Mouse (Mus musculus) hindbrain, embryonic 10.5 days (tissue): Measurements from ENCODE around the gene Hapln2. TPM values are rescaled to one million over a fixed set of nuclear protein-coding genes. Genes with fewer than 3 reads are reported as not detected.

Experiments used
- polyA plus RNA-seq: library from polyadenylated mRNA; unstranded; fragments of >200 nt; fragmentation: Nextera tagmentation; extraction: Ambion mirVana; gene quantifications from 2 replicates; pipeline ENCODE4 v1.2.1, GENCODE M21; 2016

Gene Hapln2
- polyA plus RNA-seq, 1 experiment from 2014 or later = 0.14 TPM

Other genes starting within 250 kb of the Hapln2 start
- gene Ntrk1, start 232.4 kb downstream of the Hapln2 start, polyA plus RNA-seq = 9.0 and 23.4 TPM in 2 replicates
- gene Insrr, start 230.6 kb downstream of the Hapln2 start, polyA plus RNA-seq = 0.48 and 0.72 TPM in 2 replicates
- 19.6 and 19.9 TPM in 2 replicates for gene Pear1, start 203.3 kb downstream of the Hapln2 start, polyA plus RNA-seq
- 0.06 and 0.21 TPM in 2 replicates for gene Sh2d2a, start 180.8 kb downstream of the Hapln2 start, polyA plus RNA-seq
- gene Prcc, start 142.0 kb downstream of the Hapln2 start, polyA plus RNA-seq = 18.7 and 19.1 TPM in 2 replicates
- gene Hdgf, start 121.3 kb downstream of the Hapln2 start, polyA plus RNA-seq = 229 TPM in 2 replicates
- gene Mrpl24, start 108.1 kb downstream of the Hapln2 start, polyA plus RNA-seq = 74.7 and 76.1 TPM in 2 replicates
- gene Isg20l2, start 97.3 kb downstream of the Hapln2 start, polyA plus RNA-seq = 73.3 and 75.7 TPM in 2 replicates
- gene Rrnad1, start 96.9 kb downstream of the Hapln2 start, polyA plus RNA-seq = 18.9 and 20.9 TPM in 2 replicates
- gene Crabp2, start 78.9 kb downstream of the Hapln2 start, polyA plus RNA-seq = 956 and 1,072 TPM in 2 replicates
- 109 and 143 TPM in 2 replicates for gene Nes, start 56.5 kb downstream of the Hapln2 start, polyA plus RNA-seq
- 0.91 and 0.95 TPM in 2 replicates for gene Bcan, start 27.4 kb downstream of the Hapln2 start, polyA plus RNA-seq
- 34.2 and 49.2 TPM in 2 replicates for gene Gpatch4, start 15.5 kb upstream of the Hapln2 start, polyA plus RNA-seq
- 125 and 142 TPM in 2 replicates for gene Naxe, start 30.9 kb upstream of the Hapln2 start, polyA plus RNA-seq
- gene Ttc24, start 50.7 kb upstream of the Hapln2 start, polyA plus RNA-seq = 0.09 TPM in 1 of 2 replicates, not detected in the other
- gene Iqgap3, start 54.4 kb upstream of the Hapln2 start, polyA plus RNA-seq = 19.5 and 24.3 TPM in 2 replicates
- gene Mef2d, start 114.8 kb upstream of the Hapln2 start, polyA plus RNA-seq = 10.2 and 15.1 TPM in 2 replicates
- gene Rhbg, start 227.1 kb upstream of the Hapln2 start, polyA plus RNA-seq = not detected in 2 replicates